Mouse (Mus musculus) kidney, adult 8-10 months (tissue): ENCODE measurements around the gene 1190005I06Rik.

Experiments used
- DNase-seq, 2 experiments: peaks; one replicate each; pipeline ENCODE4 v3.0.0; 2022

The 1190005I06Rik gene

DNA sequence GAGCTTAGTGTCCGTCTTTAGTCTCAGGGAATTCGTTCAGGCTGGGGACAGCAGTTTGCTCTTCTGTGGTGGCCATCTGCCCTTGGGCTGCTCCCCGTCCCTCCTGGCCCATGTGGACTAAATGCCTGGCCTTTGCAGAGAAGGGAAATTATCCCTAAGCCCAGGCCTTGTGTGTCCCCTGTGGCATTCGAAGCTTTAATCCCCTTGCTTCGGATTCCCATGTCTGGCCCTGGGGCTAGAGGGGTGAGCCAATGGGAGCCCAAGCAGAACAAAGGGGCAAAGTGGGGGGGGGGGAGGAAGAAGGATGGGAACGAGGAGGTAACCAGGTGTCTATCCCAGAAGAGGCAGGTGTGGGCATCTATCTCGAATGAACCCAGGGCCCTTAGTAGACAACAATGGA is at the start of gene 1190005I06Rik:
1190005I06Rik (minus strand) TSS at position 101 of the 400 bp plus-strand sequence.
- no peak for DNase-seq

- no peak for DNase-seq
Measured at GRCm38 (mm10) chr8:120696401-120697153, 49.1 kb upstream of the 1190005I06Rik start.

DNA sequence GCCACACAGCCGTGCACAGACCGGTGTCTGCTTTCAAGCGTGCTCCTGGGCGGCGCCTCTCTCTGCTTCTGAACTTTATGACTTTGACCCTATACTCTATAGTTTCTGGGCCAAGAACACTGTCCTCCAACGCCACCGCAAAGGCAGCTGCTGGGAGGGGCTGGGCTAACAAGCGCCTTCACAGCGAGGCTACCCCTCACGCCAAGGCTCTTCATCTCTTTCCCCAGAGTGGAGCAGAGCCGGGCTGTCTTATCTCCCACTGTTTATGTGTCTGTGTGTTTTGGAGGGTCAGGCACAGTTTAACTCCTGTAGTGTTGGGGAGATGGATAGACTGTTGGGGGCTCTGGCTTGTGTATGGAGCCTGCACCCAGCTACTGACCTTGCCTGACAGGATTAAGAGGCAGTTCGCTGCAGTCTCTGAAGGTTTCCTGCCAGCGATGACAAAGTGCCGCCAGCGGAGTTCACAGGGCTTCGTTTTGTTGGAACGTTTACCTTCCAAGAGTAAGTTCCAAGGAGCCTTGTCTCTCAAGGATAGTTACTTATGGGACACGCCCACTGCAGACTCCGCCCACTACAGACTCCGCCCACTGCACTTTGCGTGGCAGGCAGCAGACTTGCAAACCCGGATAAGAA is 46.5 kb upstream of the 1190005I06Rik start:
- peak in 1 of 2 experiments; percentile 58 for DNase-seq

DNA sequence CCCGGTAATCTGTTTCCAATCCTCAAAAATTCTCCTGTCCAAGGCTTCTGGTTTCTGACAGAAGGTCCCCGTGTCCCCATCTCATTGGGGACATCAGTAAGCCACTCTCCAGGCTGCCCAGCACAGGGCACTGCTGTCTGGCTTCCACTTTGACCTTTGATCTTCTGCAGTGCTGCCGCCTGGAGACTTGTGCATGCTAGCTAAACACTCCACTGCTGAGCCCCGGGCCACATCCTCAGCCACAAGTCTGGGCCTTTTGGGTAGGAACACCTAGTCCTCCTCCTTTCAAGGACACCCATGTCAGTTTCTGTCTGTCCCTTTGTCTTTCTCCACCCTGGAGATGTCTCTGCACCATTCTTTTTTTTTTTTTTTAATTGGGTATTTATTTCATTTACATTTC is 45.5 kb upstream of the 1190005I06Rik start:
- no peak for DNase-seq

DNA sequence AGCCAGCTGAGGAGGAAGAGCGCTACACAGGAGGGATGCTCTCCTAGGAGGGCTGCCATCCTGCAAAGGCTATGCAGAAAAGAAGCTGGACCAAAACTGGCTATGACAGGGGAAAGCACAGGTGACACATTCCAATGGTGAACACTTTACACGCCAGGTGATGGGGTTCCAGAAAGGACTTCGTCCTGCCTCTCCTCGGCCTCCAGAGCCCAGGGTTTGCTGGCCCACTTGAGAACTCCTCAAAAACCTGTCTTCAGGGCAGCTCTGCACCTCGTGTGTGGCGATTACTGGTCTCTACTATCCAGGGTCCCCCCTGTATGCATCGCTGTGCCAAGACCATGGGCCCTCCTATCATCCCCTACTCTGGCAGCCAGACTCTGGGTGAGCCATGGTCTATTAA is 41.1 kb upstream of the 1190005I06Rik start:
- DNase-seq = no peak

DNA sequence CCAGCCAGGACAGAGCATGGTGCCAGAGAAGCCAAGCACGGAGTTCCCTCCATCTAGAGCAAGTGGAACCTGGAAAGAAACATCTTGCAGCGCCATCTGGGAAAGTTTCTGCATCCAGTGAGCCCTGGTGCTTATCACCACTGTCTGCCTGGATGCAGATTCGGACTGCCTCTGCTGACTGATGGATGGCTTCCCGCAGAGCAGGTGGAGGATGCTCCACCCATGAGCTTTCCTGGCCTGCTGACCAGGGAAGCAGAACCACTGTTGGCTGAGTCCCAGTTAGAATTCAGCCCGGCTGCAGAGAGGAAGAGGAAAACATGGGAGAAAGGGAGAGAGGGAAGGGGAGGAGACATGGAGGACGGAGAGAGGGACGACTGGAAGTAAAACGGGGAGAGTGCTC is 40.4 kb upstream of the 1190005I06Rik start:
- peak; percentile 49 for DNase-seq

- DNase-seq = no peak
Measured at GRCm38 (mm10) chr8:120686576-120686975, 39.1 kb upstream of the 1190005I06Rik start.

DNA sequence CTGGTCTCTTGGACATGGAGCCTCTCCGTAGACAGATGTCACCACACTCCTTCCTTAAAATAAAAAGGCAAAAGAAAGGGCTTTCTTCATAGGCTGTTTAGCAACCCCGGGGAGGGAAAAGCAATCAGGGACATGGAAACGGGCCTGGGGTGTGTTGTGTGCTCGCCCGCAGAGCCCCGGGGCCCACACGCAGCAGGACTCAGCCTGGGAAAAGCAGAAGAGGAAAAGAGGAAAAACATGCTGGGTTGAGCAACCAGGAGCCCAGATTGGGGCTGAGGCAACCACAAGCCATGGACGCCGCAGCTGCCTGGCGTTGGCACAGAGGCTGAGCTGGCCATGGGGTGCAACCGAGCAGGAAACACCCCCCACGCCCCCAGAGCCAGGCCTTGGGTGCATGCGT is 38.6 kb upstream of the 1190005I06Rik start:
- no peak for DNase-seq

DNA sequence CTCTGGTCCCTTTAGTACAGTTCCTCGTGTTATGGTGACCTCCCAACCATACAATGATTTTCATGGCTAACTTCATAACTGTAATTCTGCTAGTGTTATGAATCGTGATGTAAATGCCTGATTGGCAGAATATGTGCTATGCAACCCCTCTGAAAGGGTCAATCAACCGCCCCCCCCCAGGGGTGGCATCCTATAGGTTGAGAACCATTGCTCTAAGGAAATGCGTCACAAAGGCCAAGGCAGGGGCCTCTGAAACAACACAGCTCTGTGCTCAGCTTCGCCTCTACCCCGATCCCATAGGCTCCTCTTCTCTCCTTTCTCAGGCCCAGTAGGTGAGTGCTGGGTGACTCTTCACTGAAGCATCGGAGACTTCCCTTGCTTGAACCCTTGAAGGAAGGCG is 38.2 kb upstream of the 1190005I06Rik start:
- DNase-seq = no peak

GRCm38 (mm10) chr8:120685097-120685496 is 37.7 kb upstream of the 1190005I06Rik start:
- no peak for DNase-seq

DNA sequence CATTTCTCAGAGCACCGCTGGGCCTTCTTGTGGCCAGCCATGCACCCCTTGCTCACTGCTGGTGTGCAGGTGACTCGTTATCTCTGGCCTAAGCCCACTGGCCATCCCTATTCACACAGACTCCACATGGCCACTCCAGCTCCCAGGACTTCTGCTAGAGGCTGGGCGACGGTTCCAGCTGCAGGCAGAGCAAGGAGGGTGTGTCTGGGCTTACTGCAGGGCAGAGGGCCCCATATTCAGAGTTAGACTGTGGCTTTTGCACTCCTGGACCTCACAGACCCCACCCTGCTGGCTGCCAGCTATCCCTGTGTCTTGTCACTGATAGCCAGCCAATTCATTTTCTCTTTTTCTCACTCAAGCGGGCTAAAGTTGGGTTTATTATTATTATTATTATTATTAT is 36.6 kb upstream of the 1190005I06Rik start:
- no peak for DNase-seq

GRCm38 (mm10) chr8:120683602-120684001 is 36.2 kb upstream of the 1190005I06Rik start:
- peak; percentile 61 to 82 for DNase-seq

DNA sequence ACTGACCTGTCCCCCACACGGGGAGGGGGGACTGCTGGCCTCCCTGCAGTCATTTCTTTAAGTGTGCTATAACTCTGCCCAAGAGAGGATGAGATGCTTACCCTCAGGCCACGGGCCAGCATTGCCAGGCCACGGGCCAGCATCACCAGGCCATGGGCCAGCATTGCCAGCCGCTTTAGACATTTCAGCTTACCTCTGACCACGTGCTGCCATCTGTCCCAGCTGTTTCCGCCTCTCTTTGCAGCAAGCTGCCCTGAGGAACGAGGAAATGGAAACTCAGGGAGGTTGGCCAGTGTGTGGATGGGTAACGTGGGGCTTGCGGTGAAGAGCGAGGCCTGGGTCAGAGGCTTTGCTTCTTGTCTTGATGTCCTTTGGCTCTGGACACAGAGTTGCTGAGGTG is 33.7 kb upstream of the 1190005I06Rik start:
- DNase-seq = no peak

DNA sequence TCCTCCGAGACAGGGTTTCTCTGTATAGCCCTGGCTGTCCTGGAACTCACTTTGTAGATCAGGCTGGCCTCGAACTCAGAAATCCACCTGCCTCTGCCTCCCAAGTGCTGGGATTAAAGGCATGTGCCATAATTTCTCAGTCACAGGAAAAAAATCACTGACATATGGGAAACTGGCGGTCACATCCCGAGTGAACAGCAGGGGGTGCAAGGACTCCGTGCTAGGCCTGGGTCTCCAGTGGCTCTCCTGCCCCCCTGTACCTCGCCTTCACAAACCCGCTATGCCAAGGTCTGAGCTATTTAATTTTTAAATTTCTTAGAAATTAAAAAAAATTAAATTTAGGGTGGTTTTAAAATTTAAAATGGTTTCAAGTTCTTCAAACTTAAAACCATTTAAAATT is 33.0 kb upstream of the 1190005I06Rik start:
- peak in 1 of 2 experiments; percentile 49 for DNase-seq

DNA sequence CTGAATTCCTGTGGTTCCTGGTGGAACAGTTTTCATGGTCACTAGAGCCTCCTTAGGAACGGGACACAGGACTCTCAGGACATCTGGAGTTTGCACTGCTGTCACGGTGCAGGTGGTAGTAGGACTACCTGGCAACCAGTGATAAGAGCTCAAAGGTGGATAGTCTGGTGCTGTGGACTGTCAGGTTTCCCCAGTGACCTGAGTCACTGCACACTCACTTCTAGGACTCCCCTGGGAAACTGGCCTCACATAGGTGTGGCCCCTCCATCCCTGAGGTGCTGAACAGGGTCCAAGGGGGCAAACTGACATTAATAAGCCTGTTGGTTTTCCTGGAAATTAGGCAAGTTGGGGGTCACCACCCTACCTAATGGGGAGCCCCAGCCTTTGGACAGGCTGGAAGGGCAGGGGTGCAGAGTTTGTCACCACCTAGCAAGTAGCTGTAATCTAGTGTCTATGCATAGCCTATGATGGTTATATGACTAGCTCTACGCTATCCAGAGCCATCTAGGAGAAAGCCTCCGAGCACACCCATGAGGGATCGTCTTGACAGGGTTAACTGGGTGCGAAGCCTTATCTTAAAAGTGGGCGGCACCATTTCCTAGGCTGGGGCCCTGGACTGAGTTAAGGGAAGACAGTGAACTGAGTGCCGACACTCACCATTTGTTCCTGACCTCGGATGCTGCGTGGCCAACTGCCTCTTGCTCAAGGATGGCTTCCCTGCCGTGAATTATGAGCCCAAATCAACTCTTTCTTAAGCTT is 32.4 kb upstream of the 1190005I06Rik start:
- DNase-seq = no peak

- peak; percentile 59 to 88 for DNase-seq
Measured at GRCm38 (mm10) chr8:120678447-120678846, 31.0 kb upstream of the 1190005I06Rik start.

- no peak for DNase-seq
Measured at GRCm38 (mm10) chr8:120675718-120676117, 28.3 kb upstream of the 1190005I06Rik start.

DNA sequence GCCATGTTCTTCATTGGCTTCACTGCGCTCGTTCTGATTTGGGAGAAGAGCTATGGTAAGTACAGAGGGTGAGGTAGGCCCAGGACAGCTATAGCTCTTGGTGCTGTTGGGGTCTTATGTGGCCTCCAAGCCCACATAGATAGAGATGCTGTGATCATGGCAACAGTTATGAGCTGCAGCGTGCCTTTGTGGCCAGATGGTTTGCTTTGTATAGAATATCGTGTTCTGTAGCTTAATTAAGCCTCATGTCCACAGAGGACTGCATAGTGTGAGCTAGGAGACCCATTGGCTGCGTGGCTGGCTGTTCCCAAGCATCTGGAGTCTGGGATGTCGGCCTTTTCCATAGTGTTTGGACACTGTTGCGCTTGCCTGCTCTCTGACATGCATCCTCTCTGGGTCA is 25.9 kb upstream of the 1190005I06Rik start:
- DNase-seq = no peak

GRCm38 (mm10) chr8:120672626-120673229 is 25.3 kb upstream of the 1190005I06Rik start:
- DNase-seq = no peak

DNA sequence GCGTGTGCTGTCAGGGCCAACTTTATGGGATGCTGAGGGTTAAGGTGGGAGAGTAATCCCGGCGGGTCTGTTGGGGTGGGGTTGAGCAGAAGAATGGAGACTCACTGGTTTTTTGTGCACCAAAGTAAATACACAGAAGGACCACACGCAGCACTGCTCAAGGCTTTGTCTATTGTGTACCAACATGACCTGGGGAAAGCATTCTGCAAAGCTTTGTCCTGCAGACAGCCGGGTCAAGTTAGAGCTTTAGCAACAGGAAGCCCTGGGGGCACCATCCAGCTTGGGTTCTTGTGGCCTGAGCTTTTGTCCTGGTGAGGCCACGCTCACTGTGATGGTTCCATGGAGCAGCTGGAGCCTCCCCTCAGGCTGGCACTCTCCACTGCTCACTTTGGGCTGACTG is 24.3 kb upstream of the 1190005I06Rik start:
- no peak for DNase-seq

GRCm38 (mm10) chr8:120668374-120668905 is 21.0 kb upstream of the 1190005I06Rik start, which contains the start of gene Emc8:
Emc8 (minus strand) TSS chr8:120668573.
- peak in 1 of 2 experiments; percentile 40 for DNase-seq

GRCm38 (mm10) chr8:120667561-120668373 is 20.3 kb upstream of the 1190005I06Rik start, which contains the start of the genes Gm27021 and Cox4i1:
Gm27021 (minus strand) TSS chr8:120668079.
Cox4i1 (plus strand) TSS chr8:120668222.
- DNase-seq = peak; percentile 90
